Mouse (Mus musculus) right cerebral cortex, adult 18-20 months (tissue): ENCODE data around the gene Fdx1l.
A peak's percentile ranks its signal among the peaks of the same experiment; 100 is the strongest.
"Not testable (repeated sequence)": the region's sequence is repeated elsewhere in the genome, so short reads cannot be mapped to it uniquely, and the experiment has no call there.

Experiments used
- DNase-seq: peaks from one replicate; pipeline ENCODE4 v3.0.0; 2022; ENCODE audit warnings: mixed read lengths

Fdx1l gene

GRCm38 (mm10) chr9:21072641-21073040 is 773 bp downstream of the Fdx1l start:
- no peak for DNase-seq

GRCm38 (mm10) chr9:21067006-21067684 is 6.3 kb downstream of the Fdx1l start, which contains the start of gene Zglp1:
TSS of gene Zglp1 (minus strand) at chr9:21067093.
- DNase-seq, result no peak

GRCm38 (mm10) chr9:21062928-21063327 is 10.5 kb downstream of the Fdx1l start:
- peak; percentile 89 for DNase-seq

GRCm38 (mm10) chr9:21051578-21051977 is 21.8 kb downstream of the Fdx1l start:
- DNase-seq, result no peak

DNA sequence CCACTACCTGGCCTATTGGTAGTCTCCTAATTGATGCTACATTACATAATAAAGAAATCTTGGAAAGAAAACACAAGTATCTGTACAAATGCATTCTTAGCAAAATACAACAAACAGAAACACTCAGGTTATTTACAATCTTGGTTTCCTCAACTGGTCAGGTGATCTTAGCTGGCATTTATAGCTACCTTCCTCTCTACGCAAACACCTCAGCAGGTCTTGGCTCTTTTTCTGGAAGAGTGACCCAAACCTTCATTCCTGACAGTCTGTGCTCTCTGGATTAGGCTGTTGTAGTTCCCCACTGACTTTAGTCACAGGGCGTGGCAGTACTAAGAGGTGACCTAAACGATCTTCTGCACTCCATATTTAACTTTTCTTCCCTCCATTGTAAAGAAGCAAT is 28.2 kb downstream of the Fdx1l start:
- DNase-seq, result no peak

- not testable (repeated sequence) for DNase-seq
These were observed 28.6 kb downstream of the Fdx1l start for GRCm38 (mm10) chr9:21044785-21045184.

DNA sequence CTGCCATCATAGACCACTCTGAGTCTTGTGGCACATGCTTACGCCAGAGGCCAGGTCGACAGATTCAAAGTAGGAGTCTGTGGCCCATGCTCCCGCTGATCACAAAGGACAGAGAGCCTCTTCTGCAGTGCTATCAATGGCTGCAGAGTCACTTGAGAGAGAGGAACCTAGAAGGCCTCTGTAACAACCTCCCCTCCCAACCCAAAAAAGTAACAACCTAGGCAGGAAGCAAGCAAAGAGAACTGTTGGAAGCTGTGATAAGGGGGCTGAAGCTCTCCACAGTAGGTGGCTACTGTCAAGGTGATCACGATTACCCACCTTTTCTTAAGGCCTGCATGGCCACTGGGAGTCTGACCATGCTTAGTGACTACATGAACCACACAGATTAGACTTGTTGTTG is 29.9 kb downstream of the Fdx1l start:
- DNase-seq, result no peak

DNA sequence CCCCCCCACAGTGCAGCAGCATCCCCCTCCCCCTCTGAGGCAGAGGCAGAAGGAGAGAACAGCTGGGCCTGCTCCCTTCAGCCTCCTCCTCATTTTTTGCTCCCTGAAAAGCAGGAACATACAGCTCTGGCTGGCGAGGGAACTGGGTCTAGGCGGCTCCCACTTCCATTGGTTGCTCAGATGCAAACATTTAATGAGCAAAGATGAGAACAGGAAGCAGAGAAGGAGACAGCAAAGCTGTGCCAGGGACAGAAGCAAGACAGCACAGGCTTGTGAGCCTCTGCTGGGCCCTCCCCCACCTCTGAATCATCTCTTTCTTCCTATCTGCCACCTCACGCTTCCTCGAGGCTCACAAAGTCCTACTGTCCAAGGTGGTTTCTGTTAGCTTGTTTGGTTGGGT is 32.1 kb downstream of the Fdx1l start:
- peak; percentile 93 for DNase-seq

DNA sequence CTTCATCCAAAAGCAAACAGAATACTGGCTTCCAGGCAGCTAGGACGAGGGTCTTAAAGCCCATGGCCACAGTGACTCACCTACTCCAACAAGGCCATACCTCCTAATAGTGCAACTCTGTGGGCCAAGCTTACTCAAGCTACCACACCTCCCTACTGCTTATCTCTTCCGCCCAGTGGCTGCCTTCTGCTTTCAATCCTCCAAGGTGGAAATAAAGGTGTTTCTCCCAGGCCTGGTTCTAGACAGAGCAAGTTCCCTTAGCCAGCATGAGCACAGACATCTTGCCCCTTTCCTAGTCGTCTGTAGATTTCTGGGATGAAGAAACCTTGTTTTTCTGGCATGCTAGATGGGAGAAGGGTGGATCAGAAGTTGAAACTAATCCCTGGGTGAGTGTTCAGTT is 33.6 kb downstream of the Fdx1l start:
- no peak for DNase-seq

GRCm38 (mm10) chr9:21037481-21037891 is 35.9 kb downstream of the Fdx1l start:
- DNase-seq, result peak; percentile 48

- DNase-seq, result peak; percentile 29
These were observed 36.7 kb downstream of the Fdx1l start for GRCm38 (mm10) chr9:21036666-21037065.

DNA sequence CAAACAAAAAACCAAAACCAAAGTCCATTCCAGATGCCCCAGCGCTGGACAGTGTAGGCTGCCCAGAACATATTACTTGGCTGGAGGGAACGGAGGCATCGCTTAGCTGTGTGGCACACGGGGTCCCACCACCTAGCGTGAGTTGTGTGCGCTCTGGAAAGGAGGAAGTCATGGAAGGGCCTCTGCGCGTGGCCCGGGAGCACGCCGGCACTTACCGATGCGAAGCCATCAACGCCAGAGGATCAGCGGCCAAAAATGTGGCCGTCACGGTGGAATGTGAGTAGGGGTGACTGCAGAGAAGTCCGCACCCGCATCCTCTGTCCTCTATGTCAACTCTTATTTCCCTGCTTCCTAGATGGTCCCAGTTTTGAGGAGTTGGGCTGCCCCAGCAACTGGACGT is 37.3 kb downstream of the Fdx1l start:
- no peak for DNase-seq

DNA sequence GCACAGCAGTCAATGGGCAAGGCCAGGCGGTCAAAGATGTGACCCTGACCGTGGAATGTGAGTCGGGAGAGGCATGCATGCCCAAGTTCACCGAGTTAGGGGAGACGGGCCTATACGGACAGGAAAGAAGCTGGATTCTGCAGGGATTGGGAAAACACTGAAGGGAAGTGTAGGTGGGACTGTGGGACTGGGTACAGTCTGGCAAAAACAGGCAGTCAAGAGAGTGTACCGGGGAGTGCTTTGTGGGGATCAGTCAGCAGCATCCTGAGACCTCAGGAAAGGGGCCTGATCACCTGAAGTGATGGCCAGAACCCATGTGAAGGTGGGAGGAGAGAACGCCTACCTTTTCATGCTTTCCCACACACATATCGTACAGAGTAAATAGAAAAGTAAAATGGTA is 37.8 kb downstream of the Fdx1l start:
- DNase-seq, result peak; percentile 49

DNA sequence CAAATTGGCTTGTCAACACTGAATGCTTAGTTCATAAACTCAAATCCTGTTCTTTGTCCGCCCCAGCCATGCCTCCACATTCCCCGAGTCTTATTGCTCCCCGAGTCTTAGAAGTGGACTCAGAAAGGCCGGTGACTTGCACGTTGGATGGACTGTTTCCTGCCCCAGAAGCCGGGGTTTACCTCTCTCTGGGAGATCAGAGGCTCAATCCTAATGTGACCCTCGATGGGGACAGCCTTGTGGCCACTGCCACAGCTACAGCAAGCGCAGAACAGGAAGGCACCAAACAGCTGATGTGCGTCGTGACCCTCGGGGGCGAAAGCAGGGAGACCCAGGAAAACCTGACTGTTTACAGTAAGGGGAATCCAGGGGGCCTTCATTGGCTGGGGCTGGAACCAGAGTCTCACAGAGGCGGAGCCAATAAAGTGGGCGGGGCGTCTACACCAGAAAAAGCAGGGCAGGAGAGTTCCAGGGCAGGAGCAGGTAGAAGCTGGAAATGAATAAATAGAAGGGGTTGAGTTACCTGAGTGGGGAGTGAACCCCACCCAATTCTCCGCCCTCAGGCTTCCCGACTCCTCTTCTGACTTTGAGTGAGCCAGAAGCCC is 38.8 kb downstream of the Fdx1l start:
- no peak for DNase-seq

- peak; percentile 81 for DNase-seq
These were observed 40.3 kb downstream of the Fdx1l start for GRCm38 (mm10) chr9:21033136-21033535.

GRCm38 (mm10) chr9:21032491-21032890 is 40.9 kb downstream of the Fdx1l start:
- no peak for DNase-seq

- peak; percentile 91 for DNase-seq
These were observed 41.5 kb downstream of the Fdx1l start, which contains the start of gene Icam5 for GRCm38 (mm10) chr9:21031896-21032351. TSS of gene Icam5 (plus strand) at chr9:21032073.

DNA sequence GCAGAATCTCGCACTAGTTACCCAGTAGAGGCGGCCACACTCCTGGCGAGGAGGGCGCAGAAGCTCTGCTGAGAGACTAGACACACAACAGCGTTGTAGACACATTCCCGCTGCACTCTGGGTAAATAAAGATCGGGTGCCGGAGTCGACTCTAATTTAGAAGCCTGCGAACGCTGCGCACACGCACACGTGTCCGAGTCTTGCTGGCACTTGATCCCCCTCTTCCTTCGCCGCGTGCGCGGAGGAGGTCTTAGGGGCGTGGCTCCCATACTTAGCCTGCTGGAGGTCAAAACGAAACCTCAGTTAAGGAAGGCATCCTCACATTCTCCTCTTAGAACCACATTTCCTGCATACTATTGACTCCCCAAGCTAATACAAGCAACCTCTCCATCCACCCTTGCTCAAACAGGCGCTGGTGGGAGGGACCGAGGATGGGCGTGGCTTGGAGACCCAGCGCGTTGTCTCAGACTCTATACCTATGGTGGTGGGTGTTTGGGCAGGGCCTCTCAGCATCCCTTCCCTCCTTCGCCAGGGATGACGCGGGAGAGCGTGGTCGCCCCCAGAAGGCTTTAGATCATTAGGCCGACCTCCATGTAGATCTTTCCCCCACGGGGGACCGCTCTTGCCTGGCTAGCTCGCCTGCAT is 42.0 kb downstream of the Fdx1l start:
- peak; percentile 87 for DNase-seq

- peak; percentile 89 for DNase-seq
These were observed 42.6 kb downstream of the Fdx1l start for GRCm38 (mm10) chr9:21030781-21031250.

- no peak for DNase-seq
These were observed 43.3 kb downstream of the Fdx1l start for GRCm38 (mm10) chr9:21030055-21030600.

- DNase-seq, result peak; percentile 78
These were observed 43.9 kb downstream of the Fdx1l start, which contains the start of gene Icam4 for GRCm38 (mm10) chr9:21029291-21030054. TSS of gene Icam4 (plus strand) at chr9:21029373.

- DNase-seq, result no peak
These were observed 44.8 kb downstream of the Fdx1l start for GRCm38 (mm10) chr9:21028560-21029110.
